Mouse (Mus musculus) lung, postnatal 0 days (tissue): ENCODE data around the gene Cdk20. TPM values are rescaled to one million over a fixed set of nuclear protein-coding genes. Genes with fewer than 3 reads are reported as not detected.
"Not testable (repeated sequence)": the region's sequence is repeated elsewhere in the genome, so short reads cannot be mapped to it uniquely, and the experiment has no call there.

ENCODE experiments used
- ATAC-seq: fragments of 200-750 bp; cut with Nextera tagmentation; 2 replicates; pipeline ENCODE4 v1.8.0; 2017; ENCODE audit warnings: moderate library complexity
- DNase-seq: peaks from one replicate; pipeline ENCODE4 v3.0.0-alpha.2; 2016; ENCODE audit warnings: low spot score
- H3K27ac ChIP-seq: fragments of 300-500 bp; sonication (generic); 2 replicates; pipeline ENCODE4 v1.5.1; 2014; ENCODE audit warnings: antibody characterized with exemption, mild to moderate bottlenecking, low read length, mixed read lengths
- H3K27me3 ChIP-seq: fragments of 300-500 bp; sonication (generic); replicated peaks from 2 replicates; pipeline ENCODE4 v1.6.1; 2014; ENCODE audit warnings: low read length, mixed read lengths; ENCODE audit not compliant: insufficient read depth
- H3K36me3 ChIP-seq: fragments of 300-500 bp; sonication (generic); 2 replicates; pipeline ENCODE4 v1.6.1; 2014; ENCODE audit warnings: low read length, mixed read lengths; ENCODE audit not compliant: insufficient read depth
- H3K4me1 ChIP-seq: fragments of 300-500 bp; sonication (generic); 2 replicates; pipeline ENCODE4 v1.6.1; 2014; ENCODE audit warnings: antibody characterized with exemption, low read depth, low read length, mixed read lengths; ENCODE audit not compliant: insufficient read depth
- H3K4me2 ChIP-seq: fragments of 300-500 bp; sonication (generic); replicated peaks from 2 replicates; pipeline ENCODE4 v1.6.1; 2014; ENCODE audit warnings: low read depth, mild to moderate bottlenecking, low read length, moderate library complexity, mixed read lengths
- H3K4me3 ChIP-seq: fragments of 300-500 bp; sonication (generic); 2 replicates; pipeline ENCODE4 v1.5.1; 2014; ENCODE audit warnings: low read depth, low read length
- H3K9ac ChIP-seq: fragments of 300-500 bp; sonication (generic); replicated peaks from 2 replicates; pipeline ENCODE4 v1.6.1; 2014; ENCODE audit warnings: low read depth, mild to moderate bottlenecking
- H3K9me3 ChIP-seq: fragments of 300-500 bp; sonication (generic); 2 replicates; pipeline ENCODE4 v1.6.1; 2016; ENCODE audit warnings: low read length, mixed read lengths
- CTCF ChIP-seq: IDR thresholded peaks from 2 replicates; pipeline ENCODE4 v1.5.1; 2016; ENCODE audit warnings: antibody characterized with exemption, mild to moderate bottlenecking
- EP300 ChIP-seq: IDR thresholded peaks from 2 replicates; pipeline ENCODE4 v1.6.1; 2016; ENCODE audit warnings: antibody characterized with exemption, mild to moderate bottlenecking, control low read depth
- WGBS: fragments of 180-500 bp; shearing (Covaris S2); extraction: QIAGEN DNeasy Blood & Tissue Kit; methylation state at CpG from one replicate; pipeline ENCODE4 v1.1.7; 2014; 5-methylcytosine and 5-hydroxymethylcytosine counted together
- polyA plus RNA-seq: library from polyadenylated mRNA; unstranded; fragments of >200 nt; fragmentation: Nextera tagmentation; extraction: Ambion mirVana; gene quantifications from 2 replicates; pipeline ENCODE4 v1.2.1, GENCODE M21; 2015

The Cdk20 gene
- polyA plus RNA-seq, 1 experiment from 2014 or later, result 7.5 TPM

DNA sequence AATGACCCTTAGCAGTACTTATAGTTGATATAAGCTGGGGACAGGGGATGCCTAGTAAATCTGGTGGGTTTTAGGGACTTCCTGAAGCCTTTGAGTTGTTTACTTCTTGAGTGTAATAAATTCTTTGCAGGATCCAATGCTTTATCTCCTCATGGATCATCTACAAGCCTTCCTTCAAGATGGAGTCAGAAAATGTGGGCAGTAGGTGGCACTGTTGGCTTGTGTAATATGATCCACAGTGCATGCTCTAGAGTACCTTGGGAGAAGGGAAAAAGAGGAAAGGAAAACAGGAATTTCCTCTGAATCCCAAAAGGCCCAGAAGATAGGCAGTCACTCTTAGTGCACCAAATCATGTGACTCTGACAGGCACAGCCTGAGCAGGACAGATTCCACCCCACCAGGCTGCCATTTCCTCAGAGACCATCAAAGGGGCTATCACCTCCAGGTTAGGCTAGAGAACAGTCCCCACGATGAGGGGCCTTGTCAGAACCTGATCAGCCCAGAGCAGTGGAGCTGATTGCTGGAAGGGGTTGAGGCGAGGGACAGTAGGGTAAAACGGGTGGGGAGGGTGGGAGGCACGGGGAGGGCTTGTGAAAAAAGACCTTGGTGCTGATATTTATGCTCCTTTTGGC is 11.3 kb downstream of the Cdk20 start:
- Histone ChIP-seq H3K27ac (no peak overlapping the region), H3K4me2 (no peak overlapping the region), H3K36me3 (no peaks in the 10 kb centered on the region), H3K27me3 (no peaks in the 10 kb centered on the region), H3K4me3 (no peak overlapping the region), H3K4me1 (no peaks in the 10 kb centered on the region), H3K9me3 (no peaks in the 10 kb centered on the region), H3K9ac (no peak overlapping the region)
- TF ChIP-seq EP300 (no peak), CTCF (peak; percentile 72)
- ATAC-seq, result peak; percentile 57
- DNase-seq, result peak; percentile 68
- 47% methylated on average over 4 of the region's 4 CpGs for WGBS

GRCm38 (mm10) chr13:64445254-64445920 is 13.3 kb downstream of the Cdk20 start:
- Histone ChIP-seq H3K9ac (no peak overlapping the region), H3K36me3 (no peaks in the 10 kb centered on the region), H3K9me3 (no peaks in the 10 kb centered on the region), H3K4me1 (no peaks in the 10 kb centered on the region), H3K4me3 (no peak overlapping the region), H3K4me2 (no peak overlapping the region), H3K27ac (no peak overlapping the region), H3K27me3 (no peaks in the 10 kb centered on the region)
- DNase-seq (no peak), ATAC-seq (no peak)
- 65% methylated on average over 9 of the region's 9 CpGs for WGBS
- no peak for TF ChIP-seq CTCF
- TF ChIP-seq EP300, result no peak

DNA sequence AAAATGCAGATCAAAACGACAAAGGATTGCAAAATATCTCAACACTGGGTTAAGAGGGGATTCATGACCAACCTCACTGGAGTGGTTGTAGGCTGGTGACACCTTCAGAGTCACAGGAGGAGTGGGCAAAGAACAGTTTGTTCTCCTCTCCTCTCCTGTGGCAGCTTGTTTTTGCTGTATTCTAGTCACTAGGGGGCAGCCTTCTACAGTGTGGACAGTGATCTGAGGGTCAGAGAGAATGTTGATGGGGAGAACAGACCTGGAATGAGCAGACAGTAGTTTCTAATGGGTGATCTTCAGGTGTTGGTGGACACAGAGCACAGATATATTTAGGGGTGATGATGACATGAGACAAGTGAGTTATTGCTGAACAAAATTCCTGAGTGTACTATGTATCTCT is 15.8 kb downstream of the Cdk20 start:
- TF ChIP-seq CTCF, result peak; percentile 84
- TF ChIP-seq EP300, result no peak
- whole genome bisulfite sequencing, result 0% methylated on average over 1 of the region's 1 CpGs
- Histone ChIP-seq H3K27me3 (no peaks in the 10 kb centered on the region), H3K36me3 (no peaks in the 10 kb centered on the region), H3K9ac (no peak overlapping the region), H3K9me3 (no peaks in the 10 kb centered on the region), H3K4me3 (no peak overlapping the region), H3K4me1 (no peaks in the 10 kb centered on the region), H3K4me2 (no peak overlapping the region), H3K27ac (no peak overlapping the region)
- ATAC-seq, result peak; percentile 54; the same call in 1 of the 2 replicates
- peak; percentile 68 for DNase-seq

DNA sequence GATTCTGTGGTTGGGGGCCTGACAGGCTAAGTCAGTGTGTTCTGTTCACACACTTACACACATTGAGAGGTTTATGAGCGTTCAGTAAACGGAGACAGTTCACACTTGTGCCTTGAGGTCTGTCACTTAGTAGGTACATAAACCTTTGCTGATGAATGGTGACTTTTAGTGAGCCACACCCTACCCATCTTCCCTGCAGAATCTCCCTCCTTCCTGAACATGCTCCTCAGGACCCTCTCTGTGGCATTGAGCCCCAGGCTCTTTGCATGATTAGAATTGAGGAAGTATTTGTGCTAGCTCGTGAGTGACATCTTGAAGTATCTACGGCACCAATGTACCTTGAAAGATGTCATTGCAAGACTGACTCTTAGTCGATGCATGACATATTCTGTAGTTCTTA is 16.6 kb downstream of the Cdk20 start:
- H3K4me2 ChIP-seq, result no peak overlapping the region
- H3K9me3 ChIP-seq, result no peaks in the 10 kb centered on the region
- ATAC-seq, result no peak
- no peak overlapping the region for H3K4me3 ChIP-seq
- H3K4me1 ChIP-seq, result no peaks in the 10 kb centered on the region
- H3K36me3 ChIP-seq, result no peaks in the 10 kb centered on the region
- no peaks in the 10 kb centered on the region for H3K27me3 ChIP-seq
- no peak overlapping the region for H3K27ac ChIP-seq
- no peak for TF ChIP-seq CTCF
- no peak overlapping the region for H3K9ac ChIP-seq
- 81% methylated on average over 5 of the region's 5 CpGs for WGBS
- no peak for DNase-seq

DNA sequence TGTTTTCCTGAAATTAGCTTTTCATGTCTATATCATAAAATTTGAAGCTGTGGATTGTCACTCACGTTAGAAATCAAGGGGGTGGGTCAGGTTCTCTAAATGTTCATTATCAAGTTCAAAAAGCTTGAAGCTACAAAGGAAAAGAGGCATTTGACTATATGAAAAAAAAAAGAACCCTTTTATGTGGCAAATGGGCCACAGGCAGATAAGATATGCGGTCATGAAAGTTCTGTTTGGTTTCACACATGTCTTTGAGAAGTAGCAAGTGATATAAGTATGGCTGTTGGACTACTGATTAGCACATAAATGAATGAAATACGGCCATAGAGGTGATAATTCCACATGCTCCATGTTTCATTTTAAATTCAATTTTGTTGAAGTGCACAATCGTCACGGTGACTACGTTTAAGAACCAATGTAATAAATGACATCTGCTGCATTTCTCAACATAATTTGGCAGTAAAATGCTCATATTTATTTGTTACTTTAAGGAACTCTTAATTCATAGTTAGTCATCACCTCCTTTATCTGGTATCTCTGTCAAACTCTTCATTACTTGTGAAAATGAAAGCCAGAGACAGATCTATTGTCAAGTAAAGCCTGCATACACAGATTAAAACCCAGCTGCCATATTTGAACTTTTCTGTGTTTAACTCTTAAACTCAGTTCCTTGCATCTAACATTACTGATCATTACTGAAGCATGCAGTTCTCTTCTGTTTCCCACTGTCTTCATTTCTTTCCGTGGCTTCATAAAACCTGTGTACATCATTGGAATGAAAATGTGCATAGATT is 18.1 kb downstream of the Cdk20 start:
- no peak for TF ChIP-seq CTCF
- no peak for TF ChIP-seq EP300

GRCm38 (mm10) chr13:64457225-64457978 is 25.3 kb downstream of the Cdk20 start:
- H3K4me3 ChIP-seq, H3K4me2 ChIP-seq, H3K36me3 ChIP-seq, DNase-seq, H3K9me3 ChIP-seq, H3K9ac ChIP-seq, H3K4me1 ChIP-seq, ATAC-seq, H3K27ac ChIP-seq, H3K27me3 ChIP-seq: not testable (repeated sequence)
- WGBS, result 85% methylated on average over 19 of the region's 19 CpGs

More for the DNA sequence above, 18.1 kb downstream of the Cdk20 start:
- H3K36me3 ChIP-seq, result no peaks in the 10 kb centered on the region
- no peak overlapping the region for H3K27ac ChIP-seq
- no peak for DNase-seq
- no peak overlapping the region for H3K9ac ChIP-seq
- no peaks in the 10 kb centered on the region for H3K27me3 ChIP-seq
- 64% methylated on average over 7 of the region's 7 CpGs for WGBS
- H3K9me3 ChIP-seq, result no peaks in the 10 kb centered on the region
- no peak for ATAC-seq
- H3K4me2 ChIP-seq, result no peak overlapping the region
- no peak overlapping the region for H3K4me3 ChIP-seq
- no peaks in the 10 kb centered on the region for H3K4me1 ChIP-seq
